Mouse (Mus musculus): ENCODE measurements around the gene Pi4ka. TPM values are rescaled to one million over a fixed set of nuclear protein-coding genes. Genes with fewer than 3 reads are reported as not detected.

The Pi4ka gene
- polyA plus RNA-seq, 1 experiment from 2014 or later, result 74.8 TPM

GRCm38 (mm10) chr16:17326064-17326463 is 80.0 kb downstream of the Pi4ka start:
- no peak for ATAC-seq
- WGBS, result 96% methylated on average over 2 of the region's 2 CpGs
- Histone ChIP-seq H3K36me3 (ENCODE audit: control insufficient read depth, insufficient read depth, low read length) (peaks cover 25% of the 10 kb centered on the region), H3K9me3 (replicated peaks; ENCODE audit: control insufficient read depth, low read length, poor library complexity, severe bottlenecking) (no peaks in the 10 kb centered on the region), H3K9ac (ENCODE audit: low read depth, low read length) (no peak overlapping the region), H3K4me3 (ENCODE audit: low read depth, low read length) (no peak overlapping the region), H3K27ac (ENCODE audit: low read length) (no peak overlapping the region), H3K4me2 (ENCODE audit: low read length) (no peak overlapping the region), H3K27me3 (ENCODE audit: control insufficient read depth, insufficient read depth, low read depth, low read length) (no peaks in the 10 kb centered on the region), H3K4me1 (ENCODE audit: control insufficient read depth, insufficient read depth, low read length) (no peaks in the 10 kb centered on the region)

GRCm38 (mm10) chr16:17324745-17325144 is 81.4 kb downstream of the Pi4ka start:
- H3K4me1 ChIP-seq (ENCODE audit: control insufficient read depth, insufficient read depth, low read length), result no peaks in the 10 kb centered on the region
- 91% methylated on average over 5 of the region's 5 CpGs for WGBS
- H3K4me2 ChIP-seq (ENCODE audit: low read length), result no peak overlapping the region
- H3K9me3 ChIP-seq (replicated peaks; ENCODE audit: control insufficient read depth, low read length, poor library complexity, severe bottlenecking), result no peaks in the 10 kb centered on the region
- no peak overlapping the region for H3K27ac ChIP-seq (ENCODE audit: low read length)
- no peak overlapping the region for H3K4me3 ChIP-seq (ENCODE audit: low read depth, low read length)
- ATAC-seq, result no peak
- H3K9ac ChIP-seq (ENCODE audit: low read depth, low read length), result no peak overlapping the region
- no peaks in the 10 kb centered on the region for H3K27me3 ChIP-seq (ENCODE audit: control insufficient read depth, insufficient read depth, low read depth, low read length)
- peaks cover 20% of the 10 kb centered on the region for H3K36me3 ChIP-seq (ENCODE audit: control insufficient read depth, insufficient read depth, low read length)

- WGBS, result 79% methylated on average over 5 of the region's 5 CpGs
- ATAC-seq, result no peak
- Histone ChIP-seq H3K4me3 (ENCODE audit: low read depth, low read length) (no peak overlapping the region), H3K4me1 (ENCODE audit: control insufficient read depth, insufficient read depth, low read length) (no peaks in the 10 kb centered on the region), H3K27ac (ENCODE audit: low read length) (no peak overlapping the region), H3K4me2 (ENCODE audit: low read length) (no peak overlapping the region), H3K27me3 (ENCODE audit: control insufficient read depth, insufficient read depth, low read depth, low read length) (no peaks in the 10 kb centered on the region), H3K36me3 (ENCODE audit: control insufficient read depth, insufficient read depth, low read length) (peaks cover 37% of the 10 kb centered on the region), H3K9ac (ENCODE audit: low read depth, low read length) (no peak overlapping the region), H3K9me3 (replicated peaks; ENCODE audit: control insufficient read depth, low read length, poor library complexity, severe bottlenecking) (no peaks in the 10 kb centered on the region)
Measured at GRCm38 (mm10) chr16:17321481-17321880, 84.6 kb downstream of the Pi4ka start.

GRCm38 (mm10) chr16:17316554-17316953 is 89.6 kb downstream of the Pi4ka start:
- Histone ChIP-seq H3K36me3 (ENCODE audit: control insufficient read depth, insufficient read depth, low read length) (peaks cover 45% of the 10 kb centered on the region), H3K9ac (ENCODE audit: low read depth, low read length) (no peak overlapping the region), H3K4me2 (ENCODE audit: low read length) (no peak overlapping the region), H3K27ac (ENCODE audit: low read length) (no peak overlapping the region), H3K9me3 (replicated peaks; ENCODE audit: control insufficient read depth, low read length, poor library complexity, severe bottlenecking) (no peaks in the 10 kb centered on the region), H3K27me3 (ENCODE audit: control insufficient read depth, insufficient read depth, low read depth, low read length) (no peaks in the 10 kb centered on the region), H3K4me3 (ENCODE audit: low read depth, low read length) (no peak overlapping the region), H3K4me1 (ENCODE audit: control insufficient read depth, insufficient read depth, low read length) (no peaks in the 10 kb centered on the region)
- 94% methylated on average over 7 of the region's 7 CpGs for WGBS
- no peak for ATAC-seq

GRCm38 (mm10) chr16:17312531-17312930 is 93.6 kb downstream of the Pi4ka start:
- Histone ChIP-seq H3K4me1 (ENCODE audit: control insufficient read depth, insufficient read depth, low read length) (no peaks in the 10 kb centered on the region), H3K4me3 (ENCODE audit: low read depth, low read length) (no peak overlapping the region), H3K27ac (ENCODE audit: low read length) (no peak overlapping the region), H3K9ac (ENCODE audit: low read depth, low read length) (no peak overlapping the region), H3K9me3 (replicated peaks; ENCODE audit: control insufficient read depth, low read length, poor library complexity, severe bottlenecking) (no peaks in the 10 kb centered on the region), H3K36me3 (ENCODE audit: control insufficient read depth, insufficient read depth, low read length) (peaks cover 61% of the 10 kb centered on the region), H3K4me2 (ENCODE audit: low read length) (no peak overlapping the region), H3K27me3 (ENCODE audit: control insufficient read depth, insufficient read depth, low read depth, low read length) (no peaks in the 10 kb centered on the region)
- 93% methylated on average over 5 of the region's 5 CpGs for WGBS
- no peak for ATAC-seq

- WGBS, result 94% methylated on average over 10 of the region's 10 CpGs
- Histone ChIP-seq H3K27me3 (ENCODE audit: control insufficient read depth, insufficient read depth, low read depth, low read length) (no peaks in the 10 kb centered on the region), H3K4me1 (ENCODE audit: control insufficient read depth, insufficient read depth, low read length) (no peaks in the 10 kb centered on the region), H3K9ac (ENCODE audit: low read depth, low read length) (no peak overlapping the region), H3K4me3 (ENCODE audit: low read depth, low read length) (no peak overlapping the region), H3K27ac (ENCODE audit: low read length) (no peak overlapping the region), H3K9me3 (replicated peaks; ENCODE audit: control insufficient read depth, low read length, poor library complexity, severe bottlenecking) (no peaks in the 10 kb centered on the region), H3K4me2 (ENCODE audit: low read length) (no peak overlapping the region), H3K36me3 (ENCODE audit: control insufficient read depth, insufficient read depth, low read length) (peaks cover 55% of the 10 kb centered on the region)
- ATAC-seq, result no peak
Measured at GRCm38 (mm10) chr16:17309036-17309435, 97.1 kb downstream of the Pi4ka start.

- Histone ChIP-seq H3K4me3 (ENCODE audit: low read depth, low read length) (no peak overlapping the region), H3K9ac (ENCODE audit: low read depth, low read length) (no peak overlapping the region), H3K27me3 (ENCODE audit: control insufficient read depth, insufficient read depth, low read depth, low read length) (no peaks in the 10 kb centered on the region), H3K9me3 (replicated peaks; ENCODE audit: control insufficient read depth, low read length, poor library complexity, severe bottlenecking) (no peaks in the 10 kb centered on the region), H3K36me3 (ENCODE audit: control insufficient read depth, insufficient read depth, low read length) (peaks cover 61% of the 10 kb centered on the region), H3K4me2 (ENCODE audit: low read length) (no peak overlapping the region), H3K27ac (ENCODE audit: low read length) (no peak overlapping the region), H3K4me1 (ENCODE audit: control insufficient read depth, insufficient read depth, low read length) (no peaks in the 10 kb centered on the region)
- no peak for ATAC-seq
- WGBS, result 94% methylated on average over 5 of the region's 5 CpGs
Measured at GRCm38 (mm10) chr16:17307461-17307860, 98.7 kb downstream of the Pi4ka start.

- no peak for ATAC-seq
- WGBS, result 79% methylated on average over 5 of the region's 5 CpGs
- Histone ChIP-seq H3K4me2 (ENCODE audit: low read length) (no peak overlapping the region), H3K4me3 (ENCODE audit: low read depth, low read length) (no peak overlapping the region), H3K27me3 (ENCODE audit: control insufficient read depth, insufficient read depth, low read depth, low read length) (no peaks in the 10 kb centered on the region), H3K36me3 (ENCODE audit: control insufficient read depth, insufficient read depth, low read length) (peaks cover 68% of the 10 kb centered on the region), H3K9ac (ENCODE audit: low read depth, low read length) (no peak overlapping the region), H3K9me3 (replicated peaks; ENCODE audit: control insufficient read depth, low read length, poor library complexity, severe bottlenecking) (no peaks in the 10 kb centered on the region), H3K27ac (ENCODE audit: low read length) (no peak overlapping the region), H3K4me1 (ENCODE audit: control insufficient read depth, insufficient read depth, low read length) (no peaks in the 10 kb centered on the region)
Measured at GRCm38 (mm10) chr16:17303521-17304245, 102.4 kb downstream of the Pi4ka start.

- no peak overlapping the region for H3K27ac ChIP-seq (ENCODE audit: low read length)
- WGBS, result 96% methylated on average over 3 of the region's 3 CpGs
- no peaks in the 10 kb centered on the region for H3K9me3 ChIP-seq (replicated peaks; ENCODE audit: control insufficient read depth, low read length, poor library complexity, severe bottlenecking)
- H3K27me3 ChIP-seq (ENCODE audit: control insufficient read depth, insufficient read depth, low read depth, low read length), result no peaks in the 10 kb centered on the region
- H3K36me3 ChIP-seq (ENCODE audit: control insufficient read depth, insufficient read depth, low read length), result peaks cover 74% of the 10 kb centered on the region
- H3K4me3 ChIP-seq (ENCODE audit: low read depth, low read length), result no peak overlapping the region
- ATAC-seq, result no peak
- no peaks in the 10 kb centered on the region for H3K4me1 ChIP-seq (ENCODE audit: control insufficient read depth, insufficient read depth, low read length)
- no peak overlapping the region for H3K9ac ChIP-seq (ENCODE audit: low read depth, low read length)
- H3K4me2 ChIP-seq (ENCODE audit: low read length), result no peak overlapping the region
Measured at GRCm38 (mm10) chr16:17300818-17301217, 105.3 kb downstream of the Pi4ka start.

Measured in midbrain, embryonic 16.5 days (tissue).